Mouse (Mus musculus) heart, adult 2 months (tissue): Measurements from ENCODE around the gene Prdx1.

Experiments
- CTCF ChIP-seq: fragments of 200-600 bp; IDR thresholded peaks from 2 replicates; pipeline ENCODE4 v1.8.1; 2022; ENCODE audit warnings: antibody characterized with exemption, mild to moderate bottlenecking, moderate library complexity
- EP300 ChIP-seq: fragments of 200-500 bp; IDR thresholded peaks from 2 replicates; pipeline ENCODE4 v1.6.1; 2011; ENCODE audit warnings: low read depth, low read length, control low read depth; ENCODE audit not compliant: insufficient read depth

- TF ChIP-seq CTCF (no peak), EP300 (no peak)
Observed at GRCm38 (mm10) chr4:116653228-116653627, 32.1 kb upstream of the Prdx1 start.
